Mouse (Mus musculus) liver, embryonic 11.5 days (tissue): ENCODE data around the gene Smtnl1. TPM values are rescaled to one million over a fixed set of nuclear protein-coding genes. Genes with fewer than 3 reads are reported as not detected.

Source experiments
- ATAC-seq: fragments of 200-750 bp; cut with Nextera tagmentation; replicated peaks from 2 replicates; pipeline ENCODE4 v1.8.0; 2017; ENCODE audit warnings: moderate number of reproducible peaks, mild to moderate bottlenecking, moderate TSS enrichment, moderate library complexity; ENCODE audit not compliant: low FRiP score
- DNase-seq: peaks from one replicate; pipeline ENCODE4 v3.0.0-alpha.2; 2017; ENCODE audit warnings: low spot score
- H3K27ac ChIP-seq: fragments of 300-500 bp; sonication (generic); 2 replicates; pipeline ENCODE4 v1.5.1; 2014; ENCODE audit warnings: mild to moderate bottlenecking, low read depth, low read length, control low read depth
- H3K27me3 ChIP-seq: fragments of 300-500 bp; sonication (generic); replicated peaks from 2 replicates; pipeline ENCODE4 v1.6.1; 2014; ENCODE audit warnings: low read length, mixed read lengths; ENCODE audit not compliant: control insufficient read depth, insufficient read depth
- H3K36me3 ChIP-seq: fragments of 300-500 bp; sonication (generic); 2 replicates; pipeline ENCODE4 v1.6.1; 2014; ENCODE audit warnings: mild to moderate bottlenecking, low read length, moderate library complexity, mixed read lengths; ENCODE audit not compliant: control insufficient read depth, insufficient read depth
- H3K4me1 ChIP-seq: fragments of 300-500 bp; sonication (generic); replicated peaks from 2 replicates; pipeline ENCODE4 v1.6.1; 2014; ENCODE audit warnings: low read length, mixed read lengths; ENCODE audit not compliant: control insufficient read depth, insufficient read depth
- H3K4me2 ChIP-seq: fragments of 300-500 bp; sonication (generic); 2 replicates; pipeline ENCODE4 v1.6.1; 2014; ENCODE audit warnings: mild to moderate bottlenecking, control low read depth, moderate library complexity
- H3K4me3 ChIP-seq: fragments of 300-500 bp; sonication (generic); 2 replicates; pipeline ENCODE4 v1.5.1; 2014; ENCODE audit warnings: low read depth, low read length, control low read depth
- H3K9ac ChIP-seq: fragments of 300-500 bp; sonication (generic); 2 replicates; pipeline ENCODE4 v1.6.1; 2014; ENCODE audit warnings: low read depth, low read length, control low read depth
- H3K9me3 ChIP-seq: fragments of 300-500 bp; sonication (generic); 2 replicates; pipeline ENCODE4 v1.6.1; 2016; ENCODE audit warnings: low read length, inconsistent platforms, mixed read lengths; ENCODE audit not compliant: control insufficient read depth
- WGBS: fragments of 180-500 bp; shearing (Covaris S2); extraction: QIAGEN DNeasy Blood & Tissue Kit; methylation state at CpG from one replicate; pipeline ENCODE4 v1.1.7; 2014; 5-methylcytosine and 5-hydroxymethylcytosine counted together
- polyA plus RNA-seq: library from polyadenylated mRNA; unstranded; fragments of >200 nt; fragmentation: Nextera tagmentation; extraction: Ambion mirVana; gene quantifications from 2 replicates; pipeline ENCODE4 v1.2.1, GENCODE M21; 2014

The Smtnl1 gene
- polyA plus RNA-seq, 1 experiment from 2014 or later, result 0.25 TPM

DNA sequence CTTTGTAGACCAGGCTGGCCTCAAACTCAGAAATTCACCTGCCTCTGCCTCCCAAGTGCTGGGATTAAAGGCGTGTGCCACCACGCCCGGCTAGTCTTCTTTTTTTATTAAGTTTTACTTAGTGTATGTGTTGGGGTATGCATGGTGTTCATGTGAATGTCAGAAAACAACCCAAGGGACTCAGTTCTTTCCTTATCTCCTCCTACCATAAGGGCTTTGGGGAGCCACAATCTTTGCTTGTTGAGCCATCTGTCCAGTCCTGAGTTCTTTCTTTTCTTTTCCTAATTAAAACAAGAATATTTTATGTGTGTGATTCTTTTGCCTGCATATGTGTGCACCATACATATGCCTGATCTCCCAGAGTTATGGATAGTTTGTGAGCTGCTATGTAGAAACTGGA lies 29.3 kb downstream of the Smtnl1 start:
- DNase-seq, result no peak
- H3K4me3 ChIP-seq, result no peak overlapping the region
- H3K9ac ChIP-seq, result no peak overlapping the region
- H3K36me3 ChIP-seq, result no peaks in the 10 kb centered on the region
- ATAC-seq, result peak; percentile 78
- no peak overlapping the region for H3K27ac ChIP-seq
- H3K4me2 ChIP-seq, result no peak overlapping the region
- H3K27me3 ChIP-seq, result peaks cover 3% of the 10 kb centered on the region; the same call in 1 of the 2 replicates
- WGBS, result 63% methylated on average over 3 of the region's 3 CpGs
- H3K9me3 ChIP-seq, result peaks cover 3% of the 10 kb centered on the region; the same call in 1 of the 2 replicates
- peaks cover 12% of the 10 kb centered on the region for H3K4me1 ChIP-seq

GRCm38 (mm10) chr2:84792516-84792915 lies 29.9 kb downstream of the Smtnl1 start:
- H3K9me3 ChIP-seq, result peaks cover 3% of the 10 kb centered on the region; the same call in 1 of the 2 replicates
- no peak overlapping the region for H3K4me2 ChIP-seq
- ATAC-seq (no peak), DNase-seq (no peak)
- no peak overlapping the region for H3K27ac ChIP-seq
- H3K4me1 ChIP-seq, result peaks cover 7% of the 10 kb centered on the region
- H3K4me3 ChIP-seq, result no peak overlapping the region
- no peaks in the 10 kb centered on the region for H3K36me3 ChIP-seq
- WGBS, result 85% methylated on average over 3 of the region's 3 CpGs
- no peak overlapping the region for H3K9ac ChIP-seq
- H3K27me3 ChIP-seq, result peaks cover 3% of the 10 kb centered on the region; the same call in 1 of the 2 replicates

- Histone ChIP-seq H3K4me1 (peaks cover 5% of the 10 kb centered on the region), H3K27ac (no peak overlapping the region), H3K4me2 (no peak overlapping the region), H3K9me3 (peaks cover under 1% of the 10 kb centered on the region; the same call in 1 of the 2 replicates), H3K4me3 (no peak overlapping the region), H3K9ac (no peak overlapping the region), H3K27me3 (peaks cover 3% of the 10 kb centered on the region; the same call in 1 of the 2 replicates), H3K36me3 (no peaks in the 10 kb centered on the region)
- DNase-seq (no peak), ATAC-seq (no peak)
- WGBS, result 53% methylated on average over 9 of the region's 9 CpGs
These were observed 32.0 kb downstream of the Smtnl1 start for GRCm38 (mm10) chr2:84790418-84790817.

- Histone ChIP-seq H3K4me1 (peaks cover 6% of the 10 kb centered on the region), H3K36me3 (no peaks in the 10 kb centered on the region), H3K27ac (no peak overlapping the region), H3K4me2 (no peak overlapping the region), H3K4me3 (no peak overlapping the region), H3K9ac (no peak overlapping the region), H3K27me3 (peaks cover 3% of the 10 kb centered on the region; the same call in 1 of the 2 replicates), H3K9me3 (no peaks in the 10 kb centered on the region)
- DNase-seq, result no peak
- ATAC-seq, result no peak
- WGBS, result 73% methylated on average over 3 of the region's 3 CpGs
These were observed 34.1 kb downstream of the Smtnl1 start for GRCm38 (mm10) chr2:84788316-84788715.

DNA sequence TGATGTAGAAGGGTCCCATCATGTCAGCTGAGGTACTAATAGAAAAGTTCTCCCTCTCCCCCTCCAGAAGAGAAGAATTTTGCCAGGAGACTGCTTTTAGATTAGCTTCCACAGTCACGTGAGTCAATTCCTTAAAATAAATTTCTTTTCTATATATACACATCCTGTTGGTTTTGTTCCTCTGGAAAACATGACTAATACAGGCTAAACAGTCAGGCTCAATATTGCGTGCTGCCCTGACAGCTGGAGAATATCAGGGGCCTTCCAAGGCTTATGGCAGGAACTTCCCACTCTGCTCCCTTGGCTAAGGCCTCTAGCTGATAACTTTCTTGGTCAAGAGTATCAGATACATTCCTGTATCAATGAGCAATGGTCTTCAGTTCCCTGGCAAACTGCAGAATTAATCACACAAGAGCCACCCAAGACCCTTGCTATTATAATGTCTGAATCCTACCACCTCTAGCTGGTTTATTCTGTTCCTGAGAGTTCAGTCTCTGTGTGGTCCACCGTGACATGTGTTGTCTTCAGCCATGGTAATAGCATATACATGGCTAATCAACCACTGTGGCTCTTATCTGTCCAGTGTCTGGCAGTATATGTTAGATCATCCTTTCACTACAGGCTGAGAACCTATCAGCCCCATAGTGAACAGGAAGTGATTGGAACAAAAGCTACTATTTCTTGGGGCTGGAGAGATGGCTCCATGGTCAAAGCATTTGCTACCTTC lies 38.4 kb downstream of the Smtnl1 start:
- ATAC-seq, result 0 out of 2 replicates have a peak, but pooled peaks have one; percentile 20

DNA sequence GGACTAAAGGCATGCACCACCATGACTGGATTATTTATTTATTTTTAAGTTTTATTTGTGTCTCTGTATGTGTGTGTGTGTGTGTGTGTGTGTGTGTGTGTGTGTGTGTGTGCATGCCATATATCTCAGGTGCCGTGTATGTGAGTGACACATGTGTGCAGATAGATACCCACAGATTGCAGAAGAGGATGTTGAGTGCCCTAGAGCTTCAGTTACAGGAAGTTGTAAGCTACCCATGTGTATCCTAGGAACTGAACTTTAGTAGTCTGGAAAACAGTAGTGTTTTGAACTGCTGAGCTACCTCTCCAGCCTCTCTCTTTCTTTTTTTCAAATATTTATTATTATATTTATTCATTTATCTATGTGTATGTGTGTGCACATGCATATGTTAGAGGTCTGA lies 39.1 kb downstream of the Smtnl1 start:
- DNase-seq (no peak), ATAC-seq (no peak)
- Histone ChIP-seq H3K4me3 (no peak overlapping the region), H3K9ac (no peak overlapping the region), H3K27ac (no peak overlapping the region), H3K4me2 (no peak overlapping the region), H3K36me3 (no peaks in the 10 kb centered on the region), H3K4me1 (peaks cover 4% of the 10 kb centered on the region), H3K9me3 (no peaks in the 10 kb centered on the region), H3K27me3 (no peaks in the 10 kb centered on the region; the same call in 1 of the 2 replicates)
- WGBS, result 63% methylated on average over 1 of the region's 1 CpGs

More for the DNA sequence above, 38.4 kb downstream of the Smtnl1 start:
- no peaks in the 10 kb centered on the region for H3K36me3 ChIP-seq
- H3K9me3 ChIP-seq, result no peaks in the 10 kb centered on the region
- WGBS, result 50% methylated on average over 3 of the region's 3 CpGs
- DNase-seq, result no peak
- 0 out of 2 replicates have a peak overlapping the region, but pooled peaks have one; percentile 5 for H3K27ac ChIP-seq
- no peak overlapping the region for H3K4me2 ChIP-seq
- H3K4me3 ChIP-seq, result no peak overlapping the region
- no peaks in the 10 kb centered on the region; the same call in 1 of the 2 replicates for H3K27me3 ChIP-seq
- H3K9ac ChIP-seq, result no peak overlapping the region
- peaks cover 4% of the 10 kb centered on the region for H3K4me1 ChIP-seq

DNA sequence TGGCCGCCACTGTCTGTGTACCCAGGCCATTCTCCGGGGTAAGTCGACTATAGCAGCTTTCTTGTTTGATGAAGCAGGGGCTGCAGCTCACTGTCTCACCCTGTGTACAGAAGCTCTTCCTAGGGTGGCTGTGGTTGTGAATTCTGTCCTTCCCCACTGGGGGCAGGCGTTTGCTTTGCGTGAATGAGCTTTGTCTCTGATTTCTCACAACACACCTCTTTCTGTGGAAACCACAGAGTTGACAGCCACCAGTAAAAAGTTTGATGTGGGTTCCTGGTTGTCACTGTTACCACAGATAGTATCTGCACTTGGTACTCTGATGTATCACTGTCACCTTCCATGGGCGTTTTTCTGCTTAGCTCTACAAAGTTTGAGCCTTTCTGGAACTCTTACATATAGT lies 43.2 kb downstream of the Smtnl1 start:
- H3K4me2 ChIP-seq, result no peak overlapping the region
- H3K36me3 ChIP-seq, result no peaks in the 10 kb centered on the region
- no peak for ATAC-seq
- no peak overlapping the region for H3K4me3 ChIP-seq
- no peak for DNase-seq
- H3K27me3 ChIP-seq, result no peaks in the 10 kb centered on the region; the same call in none of the 2 replicates
- H3K9me3 ChIP-seq, result no peaks in the 10 kb centered on the region
- H3K4me1 ChIP-seq, result peaks cover 5% of the 10 kb centered on the region
- H3K9ac ChIP-seq, result no peak overlapping the region
- H3K27ac ChIP-seq, result no peak overlapping the region
- 38% methylated on average over 6 of the region's 6 CpGs for WGBS

- Histone ChIP-seq H3K4me1 (peaks cover 6% of the 10 kb centered on the region; the same call in 1 of the 2 replicates), H3K27me3 (no peaks in the 10 kb centered on the region; the same call in none of the 2 replicates), H3K4me2 (no peak overlapping the region), H3K9ac (no peak overlapping the region), H3K27ac (no peak overlapping the region), H3K9me3 (no peaks in the 10 kb centered on the region), H3K4me3 (no peak overlapping the region), H3K36me3 (no peaks in the 10 kb centered on the region)
- ATAC-seq (no peak), DNase-seq (no peak)
- WGBS, result 57% methylated on average over 3 of the region's 3 CpGs
These were observed 44.7 kb downstream of the Smtnl1 start for GRCm38 (mm10) chr2:84777706-84778105.

DNA sequence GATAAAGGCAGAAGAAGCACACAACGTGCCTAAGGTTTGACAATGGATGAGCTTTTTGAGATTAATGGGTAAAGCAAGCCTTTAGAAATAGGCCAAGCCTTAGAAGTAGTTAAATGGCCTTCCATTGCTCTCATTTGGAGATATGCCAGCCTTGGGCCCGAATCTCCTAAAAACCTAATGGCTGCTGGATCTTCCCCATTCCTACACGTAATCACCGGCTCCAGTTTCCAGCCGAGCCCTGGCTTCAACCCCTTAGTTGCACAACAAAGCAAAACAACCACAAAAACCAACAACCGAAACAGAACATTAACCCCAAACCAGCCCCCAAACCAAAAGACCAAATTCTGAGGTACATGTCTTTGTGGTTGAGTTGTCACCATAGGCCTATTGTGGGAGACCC lies 46.8 kb downstream of the Smtnl1 start:
- H3K4me1 ChIP-seq, result peaks cover 6% of the 10 kb centered on the region; the same call in 1 of the 2 replicates
- no peaks in the 10 kb centered on the region for H3K9me3 ChIP-seq
- WGBS, result 71% methylated on average over 6 of the region's 6 CpGs
- H3K4me2 ChIP-seq, result no peak overlapping the region
- no peak overlapping the region for H3K9ac ChIP-seq
- DNase-seq, result no peak
- H3K4me3 ChIP-seq, result no peak overlapping the region
- ATAC-seq, result no peak
- no peak overlapping the region for H3K27ac ChIP-seq
- peaks cover 2% of the 10 kb centered on the region for H3K27me3 ChIP-seq
- no peaks in the 10 kb centered on the region for H3K36me3 ChIP-seq
